Mouse (Mus musculus) ovary, postnatal 10 days (tissue): ENCODE results near the gene Raver1.
"Not testable (repeated sequence)": the region's sequence is repeated elsewhere in the genome, so short reads cannot be mapped to it uniquely, and the experiment has no call there.

Experiments used
- DNase-seq: peaks from one replicate; pipeline ENCODE4 v3.0.0; 2022; ENCODE audit warnings: low spot score

Raver1 gene

DNA sequence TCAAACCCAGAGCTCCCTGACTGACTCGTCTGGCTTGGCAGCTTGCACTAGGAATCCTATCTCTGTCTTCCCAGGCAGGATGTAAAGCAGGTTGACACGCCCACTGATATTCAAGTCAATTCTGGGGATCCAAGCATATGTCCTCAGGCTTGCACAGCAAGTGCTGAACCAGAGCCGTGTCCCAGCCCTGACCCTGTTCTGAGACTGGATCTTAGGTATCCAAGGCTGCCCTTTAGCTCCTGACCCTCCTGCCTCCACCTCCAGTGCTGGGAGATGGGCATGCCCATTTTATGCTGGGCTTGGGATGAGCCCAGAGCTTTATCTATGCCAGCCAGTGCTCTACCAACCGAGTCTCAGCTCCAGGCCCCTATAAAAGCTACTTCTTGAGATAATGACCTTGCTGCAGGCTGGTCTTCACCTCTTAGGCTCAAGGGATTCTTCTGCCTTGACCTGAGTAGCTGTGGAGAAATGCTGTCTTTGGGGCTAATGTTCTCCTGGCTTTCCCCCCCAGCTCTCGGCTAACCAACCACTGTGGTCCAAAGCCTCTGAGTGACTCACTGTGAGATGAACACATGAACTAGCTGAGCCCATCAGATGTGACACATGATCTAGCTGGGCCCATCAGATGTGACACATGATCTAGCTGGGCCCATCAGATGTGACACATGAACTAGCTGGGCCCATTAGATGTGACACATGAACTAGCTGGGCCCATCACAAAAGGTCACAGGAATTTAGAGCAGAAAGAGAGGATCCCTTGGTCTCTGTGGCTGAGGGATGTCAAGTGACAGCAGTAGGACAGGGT, 14.2 kb upstream of the Raver1 start:
- no peak for DNase-seq

DNA sequence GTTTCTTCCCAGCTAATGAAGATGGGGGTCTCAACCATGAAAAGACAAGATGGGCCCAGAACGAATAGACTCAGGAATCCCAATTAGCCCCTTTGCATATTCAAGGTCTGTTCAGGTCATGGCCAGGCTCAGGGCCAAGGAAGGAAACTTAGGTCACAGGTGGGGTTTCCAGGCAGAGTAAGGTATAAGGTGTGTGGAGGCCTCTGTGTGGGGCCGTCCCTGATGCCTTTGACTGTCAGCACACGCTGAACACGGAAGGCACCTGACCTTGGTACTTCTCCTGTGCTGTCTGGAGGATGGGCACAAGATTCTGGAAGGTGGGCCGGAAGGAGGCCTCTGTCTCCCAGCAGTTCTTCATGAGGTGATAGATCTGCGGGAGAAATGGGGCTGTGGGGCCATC, 13.0 kb upstream of the Raver1 start:
- no peak for DNase-seq

DNA sequence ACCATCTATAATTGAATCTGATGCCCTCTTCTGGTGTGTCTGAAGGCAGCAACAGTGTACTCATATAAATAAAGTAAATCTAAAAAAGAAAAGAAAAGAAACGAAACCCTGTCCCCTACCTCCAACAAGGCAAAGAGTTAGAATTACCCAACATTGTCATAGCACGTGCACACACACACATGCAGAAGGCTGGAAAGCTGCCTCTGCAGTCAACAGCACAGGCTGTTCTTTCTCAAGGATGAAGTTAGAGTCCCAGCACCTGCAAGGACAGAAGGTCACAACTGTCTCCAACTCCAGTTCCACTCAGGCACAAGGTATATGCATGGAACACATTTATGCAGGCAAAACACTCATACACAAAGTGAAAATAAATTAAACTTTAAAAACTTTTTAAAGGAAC, 10.3 kb upstream of the Raver1 start:
- DNase-seq: no peak

DNA sequence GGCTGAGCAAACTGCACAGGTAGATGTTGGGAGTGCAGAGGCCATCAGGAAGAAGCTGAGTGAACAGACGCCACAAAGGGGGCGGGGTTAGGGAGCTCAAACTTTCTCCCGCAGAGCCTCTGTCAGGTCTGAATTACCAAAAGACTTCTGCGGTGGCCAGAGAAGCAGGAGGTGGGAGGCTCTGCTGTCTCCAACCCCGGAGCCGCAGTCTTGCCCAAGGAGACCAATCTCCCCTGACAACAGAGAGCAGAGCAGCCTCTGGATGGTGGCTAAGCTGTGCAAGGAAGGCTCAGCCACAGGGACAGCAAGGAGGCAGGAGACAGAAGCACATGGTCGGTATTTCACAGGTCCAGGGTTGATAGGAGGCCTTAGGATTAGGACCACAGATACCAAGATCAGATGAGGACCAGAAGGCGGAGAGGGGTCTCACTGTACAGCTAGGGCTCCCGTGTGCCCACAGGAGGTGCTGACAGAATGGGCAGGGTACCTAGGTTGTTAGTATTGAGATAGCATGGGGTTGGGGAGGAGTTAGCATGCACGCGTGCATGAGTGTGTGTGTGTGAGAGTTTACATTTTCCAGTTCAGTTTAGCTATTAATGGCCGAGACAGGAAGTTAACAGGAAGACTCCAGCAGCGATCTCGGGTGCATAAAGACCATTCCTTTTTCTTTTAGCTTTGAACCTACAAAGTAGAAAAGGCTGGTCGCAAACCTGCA, 8.8 kb upstream of the Raver1 start:
- no peak for DNase-seq

DNA sequence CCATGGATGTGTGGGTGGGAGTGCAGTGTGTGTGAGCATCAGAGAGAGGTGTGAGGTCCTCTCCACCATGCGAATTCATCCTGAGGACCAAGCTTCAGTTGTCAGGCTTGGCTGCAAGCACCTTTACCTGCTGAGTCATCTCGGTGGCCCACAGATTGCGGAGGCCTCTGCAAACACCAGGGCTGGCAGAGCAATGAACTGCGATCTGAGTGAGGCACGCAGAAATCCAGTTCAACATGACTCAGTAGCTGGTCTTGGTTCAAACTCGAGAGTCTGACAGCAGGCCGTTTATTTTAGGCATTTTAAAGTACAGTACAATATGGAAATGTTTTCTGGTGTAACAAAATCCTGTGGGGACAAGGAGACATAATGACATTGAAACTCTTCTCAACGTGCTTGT, 6.0 kb upstream of the Raver1 start:
- no peak for DNase-seq

DNA sequence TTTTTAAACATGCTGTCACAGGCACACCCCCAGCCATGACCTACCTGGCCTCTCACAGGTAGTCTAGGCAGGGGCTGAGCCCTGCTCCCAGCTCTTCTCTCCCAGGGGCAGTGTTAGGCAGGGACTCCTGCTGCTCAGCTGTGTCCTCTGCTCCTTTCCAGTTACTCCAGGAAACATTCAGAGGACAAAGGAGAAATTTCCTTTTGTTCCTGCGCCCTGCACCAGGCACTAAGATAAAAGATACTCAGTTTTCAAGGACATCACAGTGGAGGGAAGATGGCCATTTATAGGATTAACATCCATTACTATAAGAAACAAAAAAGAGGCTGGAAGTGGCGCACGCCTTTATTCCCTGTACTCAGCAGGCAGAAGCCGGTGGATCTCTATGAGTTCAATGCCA, 4.2 kb upstream of the Raver1 start:
- no peak for DNase-seq

DNA sequence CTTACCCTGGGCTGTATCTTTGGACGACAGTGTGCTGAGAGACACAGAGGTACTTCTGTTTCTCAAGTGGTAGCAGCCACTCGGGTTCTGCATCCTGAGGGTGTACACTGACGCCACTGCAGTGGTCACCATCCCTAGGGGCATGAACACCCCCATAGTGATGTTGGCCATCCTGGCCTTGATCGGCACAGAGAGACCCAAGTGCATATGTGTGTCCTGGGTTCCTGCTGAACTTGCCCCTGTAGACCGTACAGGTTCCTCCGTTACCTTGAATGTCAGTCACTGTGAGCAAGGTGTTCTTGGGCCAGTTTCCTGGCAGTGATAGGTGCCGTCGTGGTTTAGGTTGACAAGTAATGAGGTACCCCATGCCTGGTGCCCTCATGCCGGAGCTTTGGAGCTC, 1.6 kb upstream of the Raver1 start:
- DNase-seq: no peak

DNA sequence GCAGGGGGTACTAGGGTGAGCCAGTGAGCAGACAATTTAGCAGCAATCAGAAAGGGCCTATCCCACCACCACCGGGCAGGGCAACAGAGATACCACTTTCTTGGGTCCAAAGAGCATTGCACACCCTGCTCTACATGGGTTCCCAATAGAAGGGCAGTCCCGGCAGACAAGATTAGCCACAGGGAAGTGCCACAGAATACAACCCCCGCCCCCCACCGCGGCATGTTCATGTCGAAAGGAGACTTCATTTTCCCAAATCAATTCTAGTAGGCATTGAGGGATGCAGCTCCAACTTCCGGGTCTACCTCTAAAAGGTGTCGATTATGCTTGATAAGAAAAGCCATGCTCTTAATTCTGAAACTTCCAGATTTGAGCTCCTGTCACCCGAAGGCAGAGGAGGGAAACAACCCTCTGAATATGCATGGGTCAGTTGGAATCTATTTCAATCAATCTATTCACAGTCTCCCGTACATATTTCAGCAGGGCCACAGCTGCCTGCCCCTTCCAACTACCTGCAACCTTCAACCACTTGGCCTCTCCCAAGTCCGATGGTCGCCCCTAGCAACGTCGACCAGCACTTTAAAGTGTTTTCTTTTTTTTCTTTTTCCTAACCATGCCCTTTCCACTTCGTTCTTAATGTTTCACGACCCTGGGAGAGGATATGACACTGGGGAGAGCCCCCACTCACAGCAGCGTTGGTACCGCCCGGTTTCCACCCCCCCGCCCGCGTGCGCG, 669 bp downstream of the Raver1 start:
- DNase-seq: no peak

DNA sequence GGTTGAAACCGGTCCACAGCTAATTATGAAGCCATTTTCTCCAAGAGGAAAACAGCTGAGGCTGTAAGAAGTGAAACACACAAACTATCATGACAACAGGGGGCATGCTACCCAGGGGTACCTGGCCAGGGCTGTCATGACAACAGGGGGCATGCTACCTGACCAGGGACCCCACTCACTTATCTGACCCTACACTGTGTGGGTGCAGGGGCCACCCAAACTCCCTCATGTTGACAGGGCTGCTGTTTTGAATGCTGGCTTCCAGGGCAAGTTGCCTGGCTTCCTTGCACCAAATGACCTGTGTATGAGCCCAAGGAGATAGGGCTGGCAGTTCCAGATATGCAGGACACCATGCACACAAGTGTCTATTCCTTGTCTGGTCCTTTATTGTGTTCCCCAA, 1.3 kb downstream of the Raver1 start:
- DNase-seq: no peak

DNA sequence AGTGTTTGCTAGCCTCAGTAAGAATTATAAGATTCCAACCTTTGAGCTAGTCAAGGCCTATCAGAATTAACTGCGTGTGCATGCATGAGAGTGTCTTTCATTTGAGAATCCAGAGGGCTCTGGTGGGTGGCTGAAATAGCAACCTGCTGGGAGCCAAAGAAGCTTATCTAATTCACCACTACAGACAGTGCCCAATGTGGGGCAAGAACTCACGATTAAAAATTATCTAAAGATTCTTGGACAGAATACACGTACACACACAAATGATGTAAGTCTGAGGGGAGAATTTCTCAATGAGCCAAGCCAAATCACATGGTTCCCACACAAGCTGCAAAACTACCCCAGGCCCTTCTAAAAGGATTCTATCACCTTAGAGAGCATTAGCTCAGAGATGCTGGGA, 8.5 kb downstream of the Raver1 start:
- no peak for DNase-seq

DNA sequence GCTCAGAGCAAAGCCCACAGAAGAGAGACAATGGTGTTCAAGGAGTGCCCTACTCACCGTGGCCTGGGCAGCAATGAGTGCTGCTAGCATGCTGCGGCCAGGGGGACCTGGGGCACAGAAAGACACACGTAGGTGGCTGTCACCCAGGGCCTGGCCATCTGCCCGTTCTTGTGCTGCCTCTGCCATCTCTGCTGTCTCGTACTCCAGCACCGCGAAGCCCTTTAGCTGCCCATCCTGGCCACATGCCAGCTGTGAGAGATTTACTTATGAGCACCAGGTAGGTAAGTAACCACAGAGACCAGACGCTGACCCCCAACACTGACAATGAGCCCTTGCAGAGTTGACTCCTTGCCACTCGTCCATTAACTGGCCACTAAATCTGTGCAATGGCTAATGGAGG, 10.7 kb downstream of the Raver1 start:
- no peak for DNase-seq

DNA sequence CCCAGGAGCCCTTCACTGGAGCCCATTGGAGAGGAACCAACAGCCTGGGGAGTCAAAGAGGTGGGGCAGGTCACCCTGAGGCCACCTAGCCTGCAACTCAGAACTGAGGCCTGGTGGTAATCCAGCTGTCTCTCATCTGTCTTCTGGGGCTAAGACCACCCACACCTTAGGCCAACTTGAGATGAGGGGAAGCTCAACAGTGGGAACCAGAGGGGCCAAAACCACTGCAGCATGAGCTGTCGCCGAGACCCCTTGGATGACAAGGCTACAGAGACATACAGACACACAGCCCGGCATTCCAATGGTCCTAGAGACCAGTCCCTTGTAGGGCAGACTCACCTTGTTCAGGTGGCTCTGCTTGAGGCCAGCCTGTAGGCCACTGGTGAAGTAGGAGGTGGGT, 16.2 kb downstream of the Raver1 start:
- DNase-seq: no peak

DNA sequence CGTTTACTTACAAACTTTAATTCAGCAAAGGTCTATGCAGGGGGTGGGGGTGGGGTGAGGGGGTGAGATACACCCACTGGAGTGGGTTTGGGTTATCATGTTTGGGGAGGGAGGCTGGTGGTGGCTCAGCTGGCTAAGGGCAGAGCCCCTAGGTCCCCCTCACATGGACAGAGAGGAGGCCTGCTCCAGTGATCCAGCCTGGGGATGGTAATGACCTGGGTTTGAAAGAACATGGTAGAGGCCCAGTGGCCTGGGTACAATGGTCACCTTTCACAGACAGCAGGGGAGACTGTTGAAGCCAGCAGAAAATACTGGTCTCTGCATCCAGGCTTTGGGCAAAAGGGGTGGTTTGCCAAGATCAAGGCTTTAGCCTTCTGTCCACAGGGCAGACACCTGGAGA, 17.6 kb downstream of the Raver1 start:
- no peak for DNase-seq

DNA sequence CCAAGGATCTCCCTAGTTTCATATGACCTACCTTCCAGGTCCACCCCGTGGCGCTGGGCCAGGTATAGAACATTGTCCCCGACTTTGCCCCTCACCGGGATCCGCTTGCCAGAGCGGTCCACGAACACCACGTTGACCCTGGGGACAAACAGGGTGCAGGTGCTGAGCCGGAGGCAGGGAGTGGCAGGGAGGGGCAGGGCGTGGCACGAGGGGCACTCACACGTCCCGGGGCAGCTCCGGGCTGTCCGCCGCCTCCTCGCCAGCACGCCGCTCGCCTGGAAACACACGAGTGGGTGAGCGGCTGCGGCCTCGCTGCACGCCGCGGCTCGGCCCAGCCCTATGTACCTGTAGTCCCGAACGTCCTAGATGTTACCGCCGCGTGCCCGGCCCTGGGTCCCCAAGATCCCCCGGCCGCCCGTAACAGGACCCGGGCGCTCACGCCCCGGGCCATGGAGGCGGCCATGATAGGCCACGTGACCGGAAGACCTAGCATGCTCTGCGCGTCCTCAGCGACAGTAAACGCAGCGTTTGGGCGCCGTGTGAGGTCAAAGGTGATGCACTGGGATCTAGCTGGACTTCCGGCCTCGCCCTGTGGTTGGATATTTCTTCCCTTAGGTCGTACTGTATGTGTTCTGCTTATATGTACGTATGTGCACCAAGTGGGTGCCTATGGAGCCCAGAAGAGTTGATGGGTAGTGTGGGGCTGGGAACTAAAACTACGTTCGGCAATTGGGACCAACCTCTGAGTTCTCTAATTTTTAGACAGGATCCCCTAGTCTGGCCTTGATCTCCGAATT, 18.6 kb downstream of the Raver1 start, which contains the start of the genes Gm49373 and Fdx1l:
Gene Gm49373 (minus strand): TSS at position 53 of the 797 bp plus-strand sequence.
Gene Fdx1l (minus strand): TSS at position 571 of the 797 bp plus-strand sequence.
- DNase-seq: peak; percentile 71

DNA sequence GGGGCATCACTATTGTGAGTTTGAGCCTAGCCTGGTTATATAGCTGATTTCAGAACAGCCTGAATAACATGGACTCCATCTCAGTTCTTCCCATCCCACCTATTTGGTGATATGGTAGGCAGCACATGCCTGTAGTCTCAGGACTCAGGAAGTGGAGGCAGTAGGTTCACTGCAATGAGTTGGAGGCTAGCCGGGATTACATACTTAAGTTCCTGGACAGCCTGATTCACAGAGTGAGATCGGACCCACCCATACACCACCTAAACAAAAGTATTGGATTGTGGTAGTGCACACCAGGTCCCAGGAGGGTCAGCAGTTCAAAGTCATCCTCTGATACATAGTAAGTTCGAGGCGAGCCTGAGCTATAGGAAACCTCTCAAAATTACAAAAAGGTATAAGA, 19.2 kb downstream of the Raver1 start:
- DNase-seq: no peak

DNA sequence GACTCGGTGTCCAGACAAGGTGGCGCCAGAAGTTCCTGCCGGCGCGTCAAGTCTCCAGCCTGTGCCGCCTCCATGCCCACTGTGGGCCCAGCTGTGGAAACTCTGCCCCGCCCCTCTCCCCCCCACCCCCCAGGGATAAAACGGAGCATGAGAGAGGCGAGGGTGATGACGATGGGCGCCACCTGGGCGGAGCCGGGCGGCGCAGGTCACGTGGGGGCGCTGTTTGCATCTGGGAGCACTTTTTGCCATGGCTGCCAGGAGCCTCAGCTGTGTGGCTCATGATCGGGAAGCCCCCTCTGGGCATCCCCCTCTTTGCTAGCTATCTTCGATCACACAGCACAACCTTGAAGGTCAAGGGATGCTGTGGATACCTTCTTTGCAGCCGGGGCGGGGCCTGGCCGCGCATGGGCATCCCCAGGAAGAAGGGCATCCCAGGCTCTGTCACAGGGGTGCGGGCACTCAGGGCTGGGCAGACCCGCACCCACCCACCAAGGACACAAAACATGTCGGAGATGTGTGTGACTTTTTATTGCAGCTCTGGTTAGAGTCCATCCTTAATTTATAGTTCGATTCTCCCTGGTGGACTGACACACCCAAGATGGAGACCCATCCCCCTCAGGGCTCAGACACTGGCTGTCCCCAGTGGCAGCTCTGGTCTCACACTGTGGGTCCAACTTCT, 24.7 kb downstream of the Raver1 start, which contains the start of gene Zglp1:
Gene Zglp1 (minus strand): TSS at position 88 of the 679 bp plus-strand sequence.
- DNase-seq: no peak

DNA sequence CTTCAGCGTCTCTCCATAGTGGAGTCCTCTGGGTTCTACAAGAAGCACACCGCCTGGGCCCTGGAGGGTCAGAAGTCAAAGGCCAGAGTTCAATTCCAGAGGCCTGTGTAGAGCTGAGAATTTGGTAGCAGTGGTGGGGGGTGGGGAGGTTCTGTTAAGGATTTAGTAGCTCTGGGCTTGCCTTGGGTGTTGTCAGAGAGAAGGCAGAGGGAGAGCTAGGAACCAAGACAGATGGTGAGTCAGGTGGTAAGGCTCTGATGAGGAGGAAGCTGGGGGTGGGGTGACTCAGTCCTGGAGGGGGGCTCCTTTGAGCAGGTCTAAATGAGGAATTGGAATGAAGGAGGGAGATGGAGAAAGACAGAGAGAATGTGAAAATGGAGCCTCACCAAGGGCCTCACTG, 28.9 kb downstream of the Raver1 start:
- no peak for DNase-seq

DNA sequence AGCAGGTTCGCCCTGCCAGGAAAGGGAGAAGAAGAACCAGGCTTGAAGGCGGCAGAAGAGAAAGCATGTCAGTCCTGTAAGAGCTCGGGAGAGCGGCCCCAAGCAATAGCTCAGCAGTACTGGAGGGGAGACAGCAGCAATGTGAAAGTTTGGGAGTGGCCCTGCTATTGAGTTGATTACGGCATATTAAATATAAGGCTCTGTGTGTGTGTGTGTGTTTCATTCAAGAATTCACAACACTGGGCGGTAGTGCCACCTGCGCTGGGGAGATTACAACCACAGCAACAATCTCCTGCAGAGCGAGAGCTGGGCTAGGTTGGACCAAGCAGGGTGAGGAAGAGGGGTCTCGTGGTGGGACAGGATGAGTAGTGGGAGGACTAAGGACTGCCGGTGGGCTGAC, 40.2 kb downstream of the Raver1 start:
- DNase-seq: no peak

DNA sequence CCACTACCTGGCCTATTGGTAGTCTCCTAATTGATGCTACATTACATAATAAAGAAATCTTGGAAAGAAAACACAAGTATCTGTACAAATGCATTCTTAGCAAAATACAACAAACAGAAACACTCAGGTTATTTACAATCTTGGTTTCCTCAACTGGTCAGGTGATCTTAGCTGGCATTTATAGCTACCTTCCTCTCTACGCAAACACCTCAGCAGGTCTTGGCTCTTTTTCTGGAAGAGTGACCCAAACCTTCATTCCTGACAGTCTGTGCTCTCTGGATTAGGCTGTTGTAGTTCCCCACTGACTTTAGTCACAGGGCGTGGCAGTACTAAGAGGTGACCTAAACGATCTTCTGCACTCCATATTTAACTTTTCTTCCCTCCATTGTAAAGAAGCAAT, 46.6 kb downstream of the Raver1 start:
- DNase-seq: no peak

DNA sequence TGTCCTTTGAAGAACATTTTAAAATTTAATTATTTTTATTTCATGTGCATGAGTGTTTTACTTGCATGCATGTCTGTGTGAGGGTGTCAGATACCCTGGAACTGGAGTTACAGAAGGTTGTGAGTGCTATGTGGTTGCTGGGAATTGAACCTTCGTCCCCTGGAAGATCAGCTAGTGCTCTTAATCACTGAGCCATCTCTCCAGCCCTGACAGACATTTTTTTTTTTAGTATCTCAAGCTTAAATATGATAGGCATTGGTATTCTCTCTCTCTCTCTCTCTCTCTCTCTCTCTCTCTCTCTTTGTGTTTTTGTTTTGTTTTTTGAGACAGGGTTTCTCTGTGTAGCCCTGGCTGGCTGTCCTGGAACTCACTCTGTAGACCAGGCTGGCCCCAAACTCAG, 47.0 kb downstream of the Raver1 start:
- DNase-seq: not testable (repeated sequence)

DNA sequence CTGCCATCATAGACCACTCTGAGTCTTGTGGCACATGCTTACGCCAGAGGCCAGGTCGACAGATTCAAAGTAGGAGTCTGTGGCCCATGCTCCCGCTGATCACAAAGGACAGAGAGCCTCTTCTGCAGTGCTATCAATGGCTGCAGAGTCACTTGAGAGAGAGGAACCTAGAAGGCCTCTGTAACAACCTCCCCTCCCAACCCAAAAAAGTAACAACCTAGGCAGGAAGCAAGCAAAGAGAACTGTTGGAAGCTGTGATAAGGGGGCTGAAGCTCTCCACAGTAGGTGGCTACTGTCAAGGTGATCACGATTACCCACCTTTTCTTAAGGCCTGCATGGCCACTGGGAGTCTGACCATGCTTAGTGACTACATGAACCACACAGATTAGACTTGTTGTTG, 48.2 kb downstream of the Raver1 start:
- no peak for DNase-seq
